Mouse (Mus musculus) gastrocnemius, postnatal 10 days (tissue): ENCODE data around the gene Magea6. TPM values are rescaled to one million over a fixed set of nuclear protein-coding genes. Genes with fewer than 3 reads are reported as not detected.
"Not testable (repeated sequence)": the region's sequence is repeated elsewhere in the genome, so short reads cannot be mapped to it uniquely, and the experiment has no call there.

Experiments
- DNase-seq: peaks from one replicate; pipeline ENCODE4 v3.0.0; 2021; ENCODE audit warnings: mixed read lengths
- long read RNA-seq, 2 experiments: library from polyadenylated mRNA; stranded (forward); transcript quantifications; one replicate each; pipeline ENCODE4 v2.0.0; 2021
- total RNA-seq, 2 experiments: library from RNA; stranded (reverse); gene quantifications; 2 replicates each; pipeline ENCODE4 v1.2.3; 2021

The Magea6 gene
- not detected for total RNA-seq
- long read RNA-seq, experiment 1: 0 reads
- long read RNA-seq, experiment 2: 0 reads

DNA sequence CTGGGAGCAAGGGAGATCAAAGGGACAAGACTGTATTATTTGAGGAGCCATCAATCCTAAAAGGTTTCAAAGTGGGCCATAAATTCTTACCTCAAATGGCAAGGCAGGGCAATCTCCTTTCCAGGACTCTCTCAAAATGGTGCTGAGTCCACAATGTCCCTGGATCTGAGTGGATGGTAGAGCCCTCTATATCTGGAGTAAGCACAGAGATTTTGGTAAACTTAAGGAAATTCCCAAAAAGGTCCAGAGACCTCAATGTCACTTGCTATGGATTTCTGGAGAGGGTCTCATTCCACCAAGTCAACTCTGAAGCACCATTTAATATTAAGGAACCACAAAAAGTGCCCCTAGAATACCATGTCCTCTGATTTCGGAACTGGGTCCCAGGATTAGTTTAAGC, at the start of gene Magea6:
Gene Magea6 (minus strand): TSS at position 101 of the 400 bp plus-strand sequence.
- DNase-seq: not testable (repeated sequence)

GRCm38 (mm10) chrX:154949405-154949804, 13.6 kb upstream of the Magea6 start, which contains the start of gene Magea3:
Gene Magea3 (minus strand): TSS chrX:154949505.
- DNase-seq: not testable (repeated sequence)

- DNase-seq: not testable (repeated sequence)
These were observed 45.6 kb downstream of the Magea6 start, which contains the start of gene Cldn34b1 for GRCm38 (mm10) chrX:154890167-154890566. Gene Cldn34b1 (minus strand): TSS chrX:154890267.

Other genes starting within 250 kb of the Magea6 start
- not detected for gene Cldn34b1, start 45.7 kb downstream of the Magea6 start, total RNA-seq
- not detected for gene Magea3, start 13.5 kb upstream of the Magea6 start, total RNA-seq
- gene Magea8, start 59.9 kb upstream of the Magea6 start, total RNA-seq: not detected
- gene Magea5, start 127.2 kb upstream of the Magea6 start, total RNA-seq: not detected
- gene Magea1, start 153.8 kb upstream of the Magea6 start, total RNA-seq: not detected
- gene Magea2, start 157.7 kb upstream of the Magea6 start, total RNA-seq: not detected
- not detected for gene Cldn34b2, start 192.4 kb upstream of the Magea6 start, total RNA-seq